Comparison of ENCODE assay signal across 10 mouse cellular contexts in the genomic region with DNA sequence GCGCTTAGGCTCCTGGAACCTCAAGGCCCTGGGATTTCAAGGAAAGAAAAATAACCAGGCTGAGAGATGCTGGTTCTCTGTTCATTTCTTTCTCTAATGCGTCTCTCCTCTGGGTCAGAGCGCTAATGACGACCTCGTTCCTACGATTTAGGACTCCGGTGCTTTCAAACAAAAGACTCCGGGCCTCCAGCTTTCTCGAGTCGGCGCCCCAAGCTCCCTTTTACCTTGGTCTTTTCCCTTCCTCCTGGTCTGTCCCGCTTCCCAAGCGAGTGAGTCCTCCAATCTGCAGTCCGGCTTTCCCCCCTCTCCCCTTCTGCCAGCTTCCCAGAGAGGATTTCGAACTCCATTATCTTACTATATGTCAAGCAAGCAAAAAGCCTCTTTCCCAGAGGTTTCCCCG.
DNase-seq lines count a peak whose midpoint lies in the region; ATAC-seq lines count a peak whose summit lies in the region.
"Had no signal": no experiment of that assay in that cellular context is flagged by ENCODE, and none has a peak within 500 bp of the region (broad histone marks: within the 10 kb centered on the region; RNA-seq: fewer than 3 reads in every experiment).

No protein-coding gene starts in this region.

- 0 out of 2 replicates have a peak, but pooled peaks cover 5% of the 10 kb centered on the region for H3K4me1 ChIP-seq in kidney, embryonic 14.5 days (ENCODE audit: control insufficient read depth, insufficient read depth, low read length)
- peaks cover 10% of the 10 kb centered on the region; the same call in 1 of the 2 replicates for H3K4me1 ChIP-seq in forebrain, embryonic 11.5 days (replicated peaks; ENCODE audit: control insufficient read depth, insufficient read depth, low read length)
- H3K4me1 ChIP-seq in neural tube, embryonic 11.5 days (ENCODE audit: control insufficient read depth, insufficient read depth, low read length), result peaks cover 17% of the 10 kb centered on the region

- no peaks in the 10 kb centered on the region for H3K9me3 ChIP-seq in kidney, embryonic 14.5 days (ENCODE audit: control insufficient read depth, low read length)
- no peaks in the 10 kb centered on the region for H3K9me3 ChIP-seq in forebrain, embryonic 11.5 days (ENCODE audit: control insufficient read depth, low read length)
- no peaks in the 10 kb centered on the region for H3K9me3 ChIP-seq in neural tube, embryonic 11.5 days (ENCODE audit: control insufficient read depth, low read length)

- no peak for DNase-seq in kidney, adult 18-20 months
- DNase-seq in embryo, embryonic 11 days, result peak; percentile 59
- peak; percentile 59 for DNase-seq in forebrain, embryonic 11.5 days (ENCODE audit: low spot score)
- peak; percentile 45 for DNase-seq in neural tube, embryonic 11.5 days (ENCODE audit: low spot score)
- no peak for DNase-seq in adrenal gland, adult 2 months
- no peak for DNase-seq in frontal cortex, postnatal 25 days (ENCODE audit: low spot score in 2 of 2)
- DNase-seq: adrenal gland, adult 8-10 months; heart, adult 11 months; right cerebral cortex, adult 18-20 months had no signal

- H3K4me2 ChIP-seq in kidney, embryonic 14.5 days (replicated peaks; ENCODE audit: low read depth, low read length), result peak overlapping the region; percentile 21; the same call in 1 of the 2 replicates
- H3K4me2 ChIP-seq in forebrain, embryonic 11.5 days (ENCODE audit: low read depth, low read length, severe bottlenecking), result peak overlapping the region; percentile 48
- peak overlapping the region; percentile 27 for H3K4me2 ChIP-seq in neural tube, embryonic 11.5 days (ENCODE audit: low read depth)

- H3K27me3 ChIP-seq in kidney, embryonic 14.5 days (ENCODE audit: control insufficient read depth, insufficient read depth, low read length), result peaks cover 81% of the 10 kb centered on the region
- peaks cover 39% of the 10 kb centered on the region for H3K27me3 ChIP-seq in forebrain, embryonic 11.5 days (ENCODE audit: control insufficient read depth, insufficient read depth, low read length)
- peaks cover 61% of the 10 kb centered on the region for H3K27me3 ChIP-seq in neural tube, embryonic 11.5 days (ENCODE audit: control insufficient read depth, insufficient read depth, low read length)

- H3K9ac ChIP-seq in kidney, embryonic 14.5 days (ENCODE audit: low read depth, low read length), result no peak overlapping the region
- peak overlapping the region; percentile 39; the same call in 1 of the 2 replicates for H3K9ac ChIP-seq in forebrain, embryonic 11.5 days (ENCODE audit: low read length)
- peak overlapping the region; percentile 15; the same call in 1 of the 2 replicates for H3K9ac ChIP-seq in neural tube, embryonic 11.5 days (ENCODE audit: low read length)

- 2% methylated on average over 16 of the region's 16 CpGs for WGBS in kidney, embryonic 14.5 days
- WGBS in forebrain, embryonic 11.5 days, result under 1% methylated on average over 15 of the region's 16 CpGs
- 1% methylated on average over 16 of the region's 16 CpGs for WGBS in neural tube, embryonic 11.5 days

- H3K36me3 ChIP-seq in kidney, embryonic 14.5 days (ENCODE audit: control insufficient read depth, insufficient read depth, low read length), result no peaks in the 10 kb centered on the region
- no peaks in the 10 kb centered on the region for H3K36me3 ChIP-seq in forebrain, embryonic 11.5 days (ENCODE audit: control insufficient read depth, insufficient read depth, low read length)
- H3K36me3 ChIP-seq in neural tube, embryonic 11.5 days (ENCODE audit: control insufficient read depth, insufficient read depth, low read length), result no peaks in the 10 kb centered on the region

- no peak overlapping the region for H3K4me3 ChIP-seq in kidney, embryonic 14.5 days (ENCODE audit: low read length)
- peak overlapping the region; percentile 17 for H3K4me3 ChIP-seq in forebrain, embryonic 11.5 days (ENCODE audit: low read depth, low read length)
- peak overlapping the region; percentile 15; the same call in 1 of the 2 replicates for H3K4me3 ChIP-seq in neural tube, embryonic 11.5 days (ENCODE audit: low read depth, low read length)

- ATAC-seq in kidney, embryonic 14.5 days (ENCODE audit: low FRiP score, low TSS enrichment), result no peak
- ATAC-seq in forebrain, embryonic 11.5 days (replicated peaks; ENCODE audit: low FRiP score), result no peak
- no peak for ATAC-seq in neural tube, embryonic 11.5 days (ENCODE audit: insufficient read depth, low FRiP score, low TSS enrichment)

- H3K27ac ChIP-seq in kidney, embryonic 14.5 days (ENCODE audit: low read depth, low read length), result no peak overlapping the region
- peak overlapping the region; percentile 34; the same call in 1 of the 2 replicates for H3K27ac ChIP-seq in forebrain, embryonic 11.5 days (ENCODE audit: low read depth, low read length)
- H3K27ac ChIP-seq in neural tube, embryonic 11.5 days (ENCODE audit: low read depth, low read length), result 0 out of 2 replicates have a peak overlapping the region, but pooled peaks have one; percentile 56

Comparison
In these comparisons a context has a peak if more than half of its experiments do, and no peak if none do; other contexts are left out.
1. DNase-seq: peak in embryo, embryonic 11 days (single experiment), forebrain, embryonic 11.5 days (single experiment) and neural tube, embryonic 11.5 days (single experiment); none in kidney, adult 18-20 months (single experiment), adrenal gland, adult 2 months (single experiment) and frontal cortex, postnatal 25 days (0 of 2).
2. Peak in every context shown above with its lines, with median percentiles within 50 percentile points of each other: H3K4me2 ChIP-seq.